Mouse (Mus musculus): ENCODE measurements around the gene Clstn2. TPM values are rescaled to one million over a fixed set of nuclear protein-coding genes. Genes with fewer than 3 reads are reported as not detected.

The Clstn2 gene
- total and polyA plus RNA-seq, 3 experiments = not detected

GRCm38 (mm10) chr9:97534196-97534595 lies 498.8 kb downstream of the Clstn2 start:
- H3K4me3 ChIP-seq (ENCODE audit: control insufficient read depth in 1 of 2, insufficient read depth in 1 of 2, low read depth in 2 of 2, low read length in 2 of 2) = no peak overlapping the region
- H3K27me3 ChIP-seq (ENCODE audit: control insufficient read depth in 1 of 2, insufficient read depth in 2 of 2, low read length in 2 of 2) = no peaks in the 10 kb centered on the region
- H3K27ac ChIP-seq (ENCODE audit: control insufficient read depth, low read depth, low read length) = no peak overlapping the region
- H3K4me1 ChIP-seq (ENCODE audit: control insufficient read depth in 1 of 2, insufficient read depth in 2 of 2, low read length in 2 of 2) = no peaks in the 10 kb centered on the region
- no peaks in the 10 kb centered on the region for H3K79me2 ChIP-seq (ENCODE audit: control insufficient read depth, insufficient read depth, low read length, poor library complexity)
- DNase-seq (ENCODE audit: low read depth, low spot score) = no peak
- H3K9me3 ChIP-seq (replicated peaks; ENCODE audit: insufficient read depth, low read length) = no peaks in the 10 kb centered on the region
- no peak for TF ChIP-seq POLR2A (IDR thresholded peaks at IDR 0.05; ENCODE audit: control insufficient read depth in 1 of 2, insufficient read depth in 1 of 2, low read depth in 1 of 2, low read length in 2 of 2, poor library complexity in 1 of 2)
- TF ChIP-seq ELF1 (IDR thresholded peaks at IDR 0.05; ENCODE audit: low read depth, low read length) = no peak
- TF ChIP-seq MYB (IDR thresholded peaks at IDR 0.05; ENCODE audit: low read depth, low read length) = no peak
- TF ChIP-seq NELFE (IDR thresholded peaks at IDR 0.05; ENCODE audit: low read depth, low read length) = no peak
- TF ChIP-seq JUND (IDR thresholded peaks at IDR 0.05; ENCODE audit: low read depth, low read length) = no peak
- TF ChIP-seq RCOR1 (IDR thresholded peaks at IDR 0.05; ENCODE audit: low read depth, low read length) = no peak
- no peak for TF ChIP-seq MAX (IDR thresholded peaks at IDR 0.05; ENCODE audit: low read length)
- no peak for TF ChIP-seq E2F4 (IDR thresholded peaks at IDR 0.05; ENCODE audit: borderline replicate concordance, low read depth, low read length)
- no peak for TF ChIP-seq ZC3H11A (IDR thresholded peaks at IDR 0.05; ENCODE audit: low read depth, low read length)
- TF ChIP-seq ETS1 (IDR thresholded peaks at IDR 0.05; ENCODE audit: low read depth, low read length) = no peak
- no peak overlapping the region for H3K9ac ChIP-seq (ENCODE audit: control insufficient read depth, low read depth, low read length, poor library complexity, severe bottlenecking)
- no peaks in the 10 kb centered on the region for H3K36me3 ChIP-seq (ENCODE audit: control insufficient read depth in 1 of 2, insufficient read depth in 2 of 2, low read length in 2 of 2)

GRCm38 (mm10) chr9:97533306-97533705 lies 499.7 kb downstream of the Clstn2 start:
- no peak for TF ChIP-seq MXI1 (IDR thresholded peaks at IDR 0.05; ENCODE audit: low read depth, low read length)
- TF ChIP-seq CHD2 (IDR thresholded peaks at IDR 0.05; ENCODE audit: low read length) = no peak
- no peak for TF ChIP-seq RCOR1 (IDR thresholded peaks at IDR 0.05; ENCODE audit: low read depth, low read length)
- no peak for TF ChIP-seq EP300 (IDR thresholded peaks at IDR 0.05; ENCODE audit: low read depth in 1 of 2, low read length in 2 of 2)
- no peak for TF ChIP-seq MYB (IDR thresholded peaks at IDR 0.05; ENCODE audit: low read depth, low read length)
- no peak for TF ChIP-seq CTCF (IDR thresholded peaks at IDR 0.05 in 2 of 3, conservative IDR thresholded peaks at IDR 0.05 in 1 of 3; ENCODE audit: control insufficient read depth in 1 of 3, insufficient read depth in 1 of 3, low read depth in 2 of 3, low read length in 3 of 3, poor library complexity in 1 of 3, severe bottlenecking in 1 of 3)
- no peak for TF ChIP-seq ZKSCAN1 (IDR thresholded peaks at IDR 0.05; ENCODE audit: low read depth, low read length)
- TF ChIP-seq GATA1 (IDR thresholded peaks at IDR 0.05; ENCODE audit: low read depth, low read length) = no peak
- no peak for TF ChIP-seq POLR2AphosphoS2 (IDR thresholded peaks at IDR 0.05; ENCODE audit: low read length)
- no peak for TF ChIP-seq ZC3H11A (IDR thresholded peaks at IDR 0.05; ENCODE audit: low read depth, low read length)
- no peak for TF ChIP-seq NELFE (IDR thresholded peaks at IDR 0.05; ENCODE audit: low read depth, low read length)
- TF ChIP-seq POLR2A (IDR thresholded peaks at IDR 0.05; ENCODE audit: control insufficient read depth in 1 of 2, insufficient read depth in 1 of 2, low read depth in 1 of 2, low read length in 2 of 2, poor library complexity in 1 of 2) = no peak
- Histone ChIP-seq H3K79me2 (ENCODE audit: control insufficient read depth, insufficient read depth, low read length, poor library complexity) (no peaks in the 10 kb centered on the region), H3K4me1 (ENCODE audit: control insufficient read depth in 1 of 2, insufficient read depth in 2 of 2, low read length in 2 of 2) (no peaks in the 10 kb centered on the region), H3K4me3 (ENCODE audit: control insufficient read depth in 1 of 2, insufficient read depth in 1 of 2, low read depth in 2 of 2, low read length in 2 of 2) (no peak overlapping the region), H3K9me3 (replicated peaks; ENCODE audit: insufficient read depth, low read length) (no peaks in the 10 kb centered on the region), H3K36me3 (ENCODE audit: control insufficient read depth in 1 of 2, insufficient read depth in 2 of 2, low read length in 2 of 2) (no peaks in the 10 kb centered on the region), H3K9ac (ENCODE audit: control insufficient read depth, low read depth, low read length, poor library complexity, severe bottlenecking) (no peak overlapping the region), H3K27ac (ENCODE audit: control insufficient read depth, low read depth, low read length) (no peak overlapping the region), H3K27me3 (ENCODE audit: control insufficient read depth in 1 of 2, insufficient read depth in 2 of 2, low read length in 2 of 2) (no peaks in the 10 kb centered on the region)
- no peak for DNase-seq (ENCODE audit: low read depth, low spot score)
